Mouse (Mus musculus) brown adipose tissue, adult 24 weeks (tissue): Measurements from ENCODE around the gene Lhx3. TPM values are rescaled to one million over a fixed set of nuclear protein-coding genes. Genes with fewer than 3 reads are reported as not detected.

Source experiments
- H3K27ac ChIP-seq: fragments of 200-500 bp; replicated peaks from 2 replicates; pipeline ENCODE4 v1.5.1; 2012; ENCODE audit warnings: low read depth, mild to moderate bottlenecking, low read length
- H3K4me1 ChIP-seq: fragments of 200-500 bp; 2 replicates; pipeline ENCODE4 v1.6.1; 2012; ENCODE audit warnings: low read length, mixed read lengths; ENCODE audit not compliant: control insufficient read depth, insufficient read depth, insufficient read length
- H3K4me3 ChIP-seq: fragments of 200-500 bp; 2 replicates; pipeline ENCODE4 v1.5.1; 2012; ENCODE audit warnings: low read depth, mild to moderate bottlenecking, low read length, moderate library complexity; ENCODE audit not compliant: insufficient read depth
- polyA plus RNA-seq: library from polyadenylated mRNA; stranded (reverse); fragments of >200 nt; gene quantifications from 2 replicates; pipeline ENCODE4 v1.2.4, GENCODE M21; 2012; ENCODE audit not compliant: missing spikeins, insufficient read depth, insufficient read length

Lhx3 gene
- polyA plus RNA-seq, result not detected in 2 replicates

DNA sequence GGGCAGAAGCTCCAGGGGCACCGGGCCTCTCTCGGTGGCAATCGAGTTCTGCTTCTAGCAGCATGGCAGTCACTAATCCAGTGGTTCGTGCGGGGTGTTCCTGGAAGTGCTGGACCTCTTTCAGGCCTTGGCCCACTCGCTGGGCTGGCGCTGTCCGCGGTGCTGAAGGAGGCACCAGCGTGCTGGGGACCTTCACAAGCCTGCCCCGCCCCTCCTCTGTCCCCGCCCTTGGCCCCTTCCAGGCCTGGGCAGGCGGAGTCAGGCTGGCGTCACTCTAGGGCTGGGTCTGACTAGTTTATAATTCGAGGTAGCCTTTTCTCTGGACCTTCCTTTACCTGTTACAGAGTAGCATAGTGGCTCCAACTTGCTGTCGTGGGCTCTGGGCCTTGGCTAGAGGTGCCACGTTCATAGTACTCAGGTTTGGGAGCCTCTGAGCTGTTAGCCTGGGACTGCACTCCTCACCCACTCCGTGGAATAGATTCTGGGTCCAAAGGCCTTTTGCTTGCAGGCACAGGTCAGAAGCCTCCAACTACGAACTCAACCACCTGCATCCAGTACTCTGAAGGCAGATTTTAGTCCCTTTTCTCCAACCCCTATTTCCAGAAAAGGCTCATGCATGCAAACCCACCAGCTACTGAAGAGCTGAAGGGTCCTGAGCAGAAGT, at the start of gene Lhx3:
Lhx3 (minus strand) TSS at position 164 of the 664 bp plus-strand sequence.
- H3K4me3 ChIP-seq, result no peak within 1 kb of the TSS
- H3K4me1 ChIP-seq, result no peaks in the 10 kb centered on the region
- no peak within 1 kb of the TSS for H3K27ac ChIP-seq

DNA sequence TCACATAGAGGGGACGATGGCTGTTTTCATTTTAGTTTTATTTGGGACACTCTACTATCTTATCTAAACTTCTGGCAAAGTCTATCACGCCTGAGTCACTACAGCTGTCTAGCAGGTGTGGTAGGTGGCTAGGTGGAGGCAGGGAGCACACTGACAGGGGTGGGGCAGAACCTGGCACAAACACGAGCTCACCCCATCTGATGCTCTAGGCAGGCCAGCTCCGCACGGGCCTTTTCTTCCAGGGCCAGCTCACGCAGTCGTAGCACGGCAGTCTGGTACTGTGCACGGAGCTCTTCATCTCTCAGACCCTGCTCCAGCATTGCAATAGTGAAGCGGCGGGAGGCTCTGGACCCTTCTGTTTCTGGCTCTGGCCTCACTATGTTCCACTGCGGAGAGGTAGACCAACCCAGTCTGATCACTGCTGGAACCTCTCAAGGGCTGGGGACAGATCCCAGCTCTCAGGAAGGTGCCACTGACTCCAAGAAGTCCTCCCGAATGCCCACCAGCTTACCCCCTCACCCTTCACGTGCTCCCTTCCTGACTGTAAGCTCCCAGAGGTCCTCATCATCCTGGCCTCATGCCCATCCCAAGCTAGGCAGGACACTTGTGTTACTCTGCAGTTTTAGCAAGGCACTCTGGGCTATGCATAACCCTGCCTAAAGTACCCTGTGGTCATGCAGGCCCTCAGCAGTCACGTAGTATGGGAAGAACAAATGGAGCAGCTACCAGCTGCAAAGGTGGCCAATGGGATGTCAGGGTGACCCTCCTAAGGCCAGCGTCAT, 49.4 kb upstream of the Lhx3 start:
- no peak overlapping the region for H3K4me3 ChIP-seq
- H3K4me1 ChIP-seq, result no peaks in the 10 kb centered on the region
- no peak overlapping the region for H3K27ac ChIP-seq

DNA sequence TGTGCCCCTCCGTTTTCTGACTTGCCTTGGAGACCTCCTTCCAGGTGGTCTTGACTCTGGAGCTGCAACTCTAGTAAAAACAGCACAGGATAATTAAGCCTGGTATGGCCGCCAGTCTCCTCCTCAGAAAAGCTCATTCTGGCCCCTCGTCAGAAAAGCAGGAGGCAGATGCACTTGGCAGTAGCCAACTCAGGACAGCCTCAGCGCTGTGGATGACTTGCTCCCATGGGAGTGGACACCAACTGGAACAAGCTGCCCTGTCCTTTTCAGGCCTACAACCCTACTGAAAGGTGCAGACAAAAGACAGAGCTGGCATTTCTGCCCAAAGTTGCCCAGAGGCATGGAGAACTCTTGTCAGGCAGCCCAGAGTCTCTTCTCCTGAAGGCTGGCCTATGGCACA, 46.7 kb upstream of the Lhx3 start:
- Histone ChIP-seq H3K4me3 (no peak overlapping the region), H3K27ac (no peak overlapping the region), H3K4me1 (no peaks in the 10 kb centered on the region)

DNA sequence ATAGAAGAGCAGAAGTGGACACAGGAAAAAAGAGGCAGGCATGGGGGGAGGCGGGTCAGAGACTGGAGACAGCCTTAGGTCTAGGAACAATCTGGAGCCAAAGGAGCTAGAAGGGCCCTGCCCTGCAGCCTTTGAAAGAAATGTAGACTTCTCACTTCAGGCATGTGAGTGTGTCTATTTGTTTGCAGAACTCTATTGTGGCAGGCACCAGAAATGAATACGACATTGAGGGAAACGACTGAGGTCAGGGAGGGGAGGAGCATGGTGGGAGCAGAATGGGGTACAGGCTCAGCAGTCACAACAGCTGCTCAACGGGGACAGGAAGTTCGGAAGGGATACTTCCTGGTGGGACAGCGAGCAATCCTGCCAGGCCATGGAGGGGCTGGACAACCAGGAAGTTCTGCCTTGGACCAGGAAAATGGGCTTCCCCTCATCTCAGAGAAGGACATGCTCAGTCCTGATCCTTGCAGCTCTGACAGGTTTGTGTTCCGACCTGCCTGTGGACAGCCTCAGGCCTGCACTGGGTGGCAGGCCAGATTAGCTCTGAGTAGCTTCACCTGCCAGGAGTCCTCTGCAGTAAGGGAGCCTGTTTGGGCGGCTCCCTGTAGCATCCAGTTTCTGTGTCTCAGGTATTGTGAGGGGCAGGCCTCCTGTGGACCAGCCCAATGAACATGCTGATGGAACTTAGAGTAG, 44.6 kb upstream of the Lhx3 start:
- no peaks in the 10 kb centered on the region for H3K4me1 ChIP-seq
- no peak overlapping the region for H3K27ac ChIP-seq
- H3K4me3 ChIP-seq, result no peak overlapping the region

DNA sequence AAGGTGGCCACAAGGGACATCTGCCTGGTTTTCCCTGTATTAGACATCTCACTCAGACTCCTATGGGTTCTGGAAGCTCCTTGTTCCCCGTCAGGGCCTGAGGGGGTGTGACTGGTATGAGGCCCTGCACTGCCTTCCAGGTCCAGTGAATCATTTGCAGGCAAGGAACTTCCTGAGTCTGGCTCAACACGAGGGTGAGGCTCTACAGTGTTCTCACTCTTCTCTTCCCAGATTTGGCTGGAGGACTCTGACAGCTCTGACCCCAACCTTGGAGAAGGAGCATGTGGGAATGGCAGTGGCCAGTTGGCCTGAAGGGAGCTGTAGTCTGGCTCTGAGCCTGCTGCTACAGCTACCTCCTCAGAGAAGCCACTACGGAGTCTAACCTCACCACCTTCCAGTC, 39.4 kb upstream of the Lhx3 start:
- H3K4me1 ChIP-seq, result no peaks in the 10 kb centered on the region
- H3K4me3 ChIP-seq, result no peak overlapping the region
- no peak overlapping the region for H3K27ac ChIP-seq

DNA sequence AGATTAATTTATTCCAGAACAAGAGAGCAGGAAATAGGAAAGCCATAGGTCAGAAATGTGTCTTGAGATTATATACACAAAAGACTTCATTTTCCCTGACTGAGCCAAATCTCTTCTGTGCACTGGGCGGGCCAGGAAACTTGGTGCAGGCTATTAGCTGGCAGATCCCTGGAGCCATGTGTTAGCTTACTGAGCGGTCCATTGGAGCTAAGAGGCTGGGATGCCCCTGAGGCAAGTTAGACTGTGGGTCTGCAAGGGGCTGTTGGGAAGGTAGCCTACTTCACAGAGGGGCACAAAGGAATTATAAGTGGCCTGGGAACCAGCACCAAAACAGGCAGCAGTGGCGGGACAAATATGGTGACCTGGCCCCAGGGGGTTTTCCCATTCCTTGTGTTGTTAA, 32.8 kb upstream of the Lhx3 start:
- H3K27ac ChIP-seq, result no peak overlapping the region
- no peak overlapping the region for H3K4me3 ChIP-seq
- H3K4me1 ChIP-seq, result no peaks in the 10 kb centered on the region

DNA sequence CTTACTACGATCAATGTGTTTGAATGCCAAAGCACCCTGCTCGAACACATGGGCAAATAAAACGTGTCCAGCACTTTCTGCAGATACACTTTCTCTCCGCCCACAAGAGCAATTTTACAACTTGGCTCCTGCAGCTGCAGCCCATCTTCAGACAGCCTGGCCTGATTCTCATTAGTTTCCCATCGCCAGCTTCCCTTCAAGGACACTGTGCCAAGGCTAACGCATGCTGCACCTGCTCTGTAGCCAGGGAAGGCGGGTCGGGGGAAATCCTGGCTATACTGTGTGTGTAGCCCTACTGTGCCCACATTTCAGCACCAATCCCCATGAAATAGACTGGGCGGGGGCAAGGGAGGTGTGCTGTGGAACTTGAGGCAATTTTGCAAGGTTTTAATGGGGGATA, 32.2 kb upstream of the Lhx3 start:
- H3K4me1 ChIP-seq, result no peaks in the 10 kb centered on the region
- no peak overlapping the region for H3K27ac ChIP-seq
- H3K4me3 ChIP-seq, result no peak overlapping the region

DNA sequence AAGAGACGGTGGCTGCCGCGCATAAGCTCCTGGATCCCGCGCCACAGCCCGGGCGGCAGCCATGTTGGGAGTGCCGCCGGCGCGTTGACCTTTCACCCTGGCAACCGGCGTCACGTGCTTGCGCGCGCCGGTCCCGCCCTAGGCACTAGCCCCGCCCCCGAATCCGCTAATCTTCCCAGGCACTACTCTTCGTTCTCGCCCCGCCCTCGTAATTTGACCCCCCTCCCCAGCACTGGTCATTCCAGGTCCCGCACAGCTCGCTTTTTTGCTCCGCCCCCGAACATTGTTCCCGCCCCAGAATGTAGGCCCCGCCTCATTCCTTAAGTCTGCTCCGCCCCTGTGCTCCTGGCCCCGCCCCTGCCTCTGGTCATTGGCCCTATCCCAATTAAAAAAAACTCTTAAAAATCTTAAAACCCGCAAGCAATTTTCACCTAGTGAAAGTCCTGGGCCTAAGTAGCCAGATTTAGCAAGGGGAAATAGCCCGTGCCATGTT, 29.2 kb upstream of the Lhx3 start, which contains the start of gene Qsox2:
Qsox2 (minus strand) TSS at position 236 of the 493 bp plus-strand sequence.
- H3K27ac ChIP-seq, result no peak within 1 kb of the TSS

DNA sequence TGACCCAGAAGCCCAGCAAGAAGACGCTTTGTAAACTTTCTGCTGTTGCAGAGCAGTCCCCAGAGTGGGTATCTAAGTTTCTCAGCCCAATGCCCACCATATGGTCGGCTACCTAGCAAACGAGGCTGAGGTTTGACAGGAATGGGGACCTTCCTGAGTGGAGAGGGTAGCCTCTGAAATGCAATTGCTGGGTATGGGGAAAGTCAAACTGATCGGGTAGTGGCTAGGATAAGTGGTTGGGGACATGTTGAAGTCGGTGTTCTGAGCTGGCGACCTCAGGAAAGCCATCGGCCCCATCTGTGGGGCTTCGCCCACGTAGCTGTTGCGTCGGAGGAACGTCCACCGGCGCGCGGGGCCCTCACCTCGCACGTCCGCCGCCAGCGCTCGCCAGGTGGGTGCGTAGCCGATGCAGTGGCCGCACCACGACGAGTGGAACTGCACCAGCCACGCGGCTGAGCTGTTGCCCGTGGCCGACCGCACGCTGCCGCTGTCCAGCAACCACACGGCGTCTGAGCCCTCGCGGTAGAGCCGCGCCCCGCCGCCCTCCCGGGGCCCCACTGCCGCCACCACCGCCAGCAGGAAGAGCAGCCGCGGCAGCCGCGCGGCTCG, 28.7 kb upstream of the Lhx3 start:
- Histone ChIP-seq H3K4me3 (peak overlapping the region; percentile 72), H3K4me1 (no peaks in the 10 kb centered on the region), H3K27ac (no peak overlapping the region)

More for the DNA sequence above, 29.2 kb upstream of the Lhx3 start, which contains the start of gene Qsox2:
- Histone ChIP-seq H3K4me1 (no peaks in the 10 kb centered on the region), H3K4me3 (peak within 1 kb of the TSS; percentile 72)

DNA sequence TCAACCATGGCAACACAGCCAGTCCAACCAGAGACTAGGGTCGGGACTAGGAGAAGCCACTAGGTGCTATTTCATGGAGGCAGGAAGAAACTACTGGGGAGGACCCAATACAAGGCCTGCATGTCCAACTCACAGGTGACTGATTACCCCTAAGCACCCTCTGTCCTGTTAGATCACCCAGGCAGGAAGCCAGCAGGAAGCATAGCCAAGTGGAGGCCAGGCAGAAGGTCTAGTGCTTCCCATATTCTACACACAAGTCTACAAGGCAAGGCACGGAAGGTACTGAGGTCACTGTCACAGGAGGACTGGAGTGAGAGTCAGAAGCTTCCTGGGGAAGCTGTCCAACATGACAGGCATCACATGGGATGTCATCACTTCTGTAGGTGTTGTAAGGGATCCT, 26.7 kb upstream of the Lhx3 start:
- Histone ChIP-seq H3K27ac (no peak overlapping the region), H3K4me3 (no peak overlapping the region)

DNA sequence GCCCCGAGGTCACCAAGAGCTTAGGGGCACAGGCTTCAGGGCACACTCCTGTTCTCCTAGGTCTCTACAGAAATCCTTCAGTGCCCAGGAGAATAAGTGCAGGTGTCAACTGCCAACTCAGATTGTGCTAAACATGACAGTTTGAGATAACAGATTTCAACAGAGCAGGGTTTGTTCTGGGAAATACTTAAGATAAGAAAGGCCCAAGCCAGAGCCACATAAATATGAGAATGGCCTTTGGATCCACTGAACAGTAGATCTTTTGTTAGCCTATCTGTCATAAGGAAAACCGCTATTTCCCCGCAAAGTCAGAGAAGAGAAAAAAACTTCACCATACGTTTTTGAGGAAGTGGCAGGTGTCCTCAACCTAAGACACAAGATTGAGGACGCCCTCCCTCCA, 26.2 kb upstream of the Lhx3 start:
- Histone ChIP-seq H3K27ac (no peak overlapping the region), H3K4me3 (no peak overlapping the region), H3K4me1 (no peaks in the 10 kb centered on the region)

More for the DNA sequence above, 26.7 kb upstream of the Lhx3 start:
- no peaks in the 10 kb centered on the region for H3K4me1 ChIP-seq

DNA sequence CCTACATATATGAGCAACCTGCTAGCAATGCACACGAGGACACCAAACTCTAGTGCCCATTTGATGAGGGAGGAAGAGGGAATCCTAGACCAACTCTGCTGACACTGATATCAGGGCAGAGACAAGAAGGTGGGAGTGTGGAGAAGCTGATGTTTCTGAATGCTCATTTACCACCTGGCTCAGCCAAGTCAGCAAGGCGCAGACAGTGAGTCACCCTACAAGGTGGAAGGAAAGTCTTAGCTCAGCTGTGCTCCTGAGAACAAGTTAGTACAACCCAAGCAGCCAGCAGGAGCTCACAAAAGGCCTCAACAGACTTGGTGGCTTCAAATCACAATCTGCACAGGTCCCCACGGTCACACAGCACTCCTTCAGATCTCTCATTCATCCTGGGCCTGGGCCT, 23.3 kb upstream of the Lhx3 start:
- Histone ChIP-seq H3K4me3 (no peak overlapping the region), H3K4me1 (no peaks in the 10 kb centered on the region), H3K27ac (no peak overlapping the region)

DNA sequence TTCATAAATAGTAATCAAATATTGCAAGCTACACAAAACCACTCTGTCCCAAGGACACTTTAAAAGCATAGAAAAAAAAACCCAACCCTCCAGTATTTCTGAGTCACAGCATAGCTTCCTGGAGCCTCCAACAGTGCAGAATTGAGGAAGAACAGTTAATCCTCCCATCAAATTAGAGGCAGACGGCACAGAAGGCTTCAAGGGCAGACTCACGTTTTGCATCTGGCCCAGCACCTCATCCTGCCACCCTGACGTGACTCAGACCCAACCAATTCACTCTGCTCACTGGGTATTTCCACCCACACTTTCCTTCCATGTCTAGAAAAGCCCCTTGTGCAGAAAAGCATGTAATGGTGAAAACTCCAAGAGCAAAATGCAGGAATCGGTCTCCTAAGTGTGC, 22.2 kb upstream of the Lhx3 start:
- no peak overlapping the region for H3K27ac ChIP-seq

DNA sequence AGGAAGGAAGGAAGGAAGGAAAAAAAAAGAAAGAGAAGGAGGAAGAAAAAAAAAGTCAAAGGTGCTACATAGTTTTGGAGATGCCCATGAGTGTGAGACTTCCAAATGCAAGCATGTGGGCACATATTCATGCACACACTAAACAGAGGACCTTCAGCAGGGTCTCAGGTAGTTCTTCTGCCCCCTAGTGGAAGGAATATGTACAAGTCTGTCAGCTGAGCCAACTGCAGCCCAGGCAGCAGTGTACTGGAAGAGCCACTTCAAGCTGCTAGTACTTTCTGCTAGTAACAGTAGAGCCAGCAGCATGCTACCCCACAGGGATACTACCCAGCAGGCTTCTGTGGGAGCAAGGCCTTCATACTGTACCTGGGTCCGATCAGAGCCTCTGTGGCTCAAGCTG, 19.7 kb upstream of the Lhx3 start:
- H3K27ac ChIP-seq, result no peak overlapping the region
- H3K4me3 ChIP-seq, result no peak overlapping the region
- no peaks in the 10 kb centered on the region for H3K4me1 ChIP-seq

More for the DNA sequence above, 22.2 kb upstream of the Lhx3 start:
- Histone ChIP-seq H3K4me3 (no peak overlapping the region), H3K4me1 (no peaks in the 10 kb centered on the region)

DNA sequence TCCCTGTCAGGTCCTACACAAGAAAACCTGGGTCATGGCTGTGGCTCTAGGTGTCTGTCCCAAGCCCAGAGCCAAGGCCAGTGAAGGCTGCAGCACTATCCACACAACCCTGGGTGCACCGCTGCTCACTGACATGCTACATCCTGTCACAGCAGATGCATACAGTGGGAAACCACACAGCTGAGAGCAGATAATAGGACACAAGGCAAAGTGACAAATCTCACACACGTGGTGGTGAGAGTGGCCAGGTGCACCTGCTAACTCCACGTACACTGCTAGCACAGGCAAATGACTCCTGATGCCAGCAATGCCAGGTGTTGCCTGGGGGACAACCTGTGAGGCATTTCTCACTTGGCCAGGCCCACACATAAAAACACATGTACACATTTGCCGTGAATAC, 17.2 kb upstream of the Lhx3 start:
- no peaks in the 10 kb centered on the region for H3K4me1 ChIP-seq
- no peak overlapping the region for H3K27ac ChIP-seq
- H3K4me3 ChIP-seq, result no peak overlapping the region
